Mouse (Mus musculus) kidney, adult 8-10 months (tissue): ENCODE data around the gene Bcl7a.

Experiments used
- DNase-seq, 2 experiments: peaks; one replicate each; pipeline ENCODE4 v3.0.0; 2022

The Bcl7a gene

GRCm38 (mm10) chr5:123423885-123424284, 80.3 kb downstream of the Bcl7a start:
- DNase-seq = no peak
